Mouse (Mus musculus) thymus, postnatal 14 days (tissue): ENCODE results near the gene Trim6.
"Not testable (repeated sequence)": the region's sequence is repeated elsewhere in the genome, so short reads cannot be mapped to it uniquely, and the experiment has no call there.

Experiments used
- DNase-seq: peaks from one replicate; pipeline ENCODE4 v3.0.0; 2021

Gene Trim6

DNA sequence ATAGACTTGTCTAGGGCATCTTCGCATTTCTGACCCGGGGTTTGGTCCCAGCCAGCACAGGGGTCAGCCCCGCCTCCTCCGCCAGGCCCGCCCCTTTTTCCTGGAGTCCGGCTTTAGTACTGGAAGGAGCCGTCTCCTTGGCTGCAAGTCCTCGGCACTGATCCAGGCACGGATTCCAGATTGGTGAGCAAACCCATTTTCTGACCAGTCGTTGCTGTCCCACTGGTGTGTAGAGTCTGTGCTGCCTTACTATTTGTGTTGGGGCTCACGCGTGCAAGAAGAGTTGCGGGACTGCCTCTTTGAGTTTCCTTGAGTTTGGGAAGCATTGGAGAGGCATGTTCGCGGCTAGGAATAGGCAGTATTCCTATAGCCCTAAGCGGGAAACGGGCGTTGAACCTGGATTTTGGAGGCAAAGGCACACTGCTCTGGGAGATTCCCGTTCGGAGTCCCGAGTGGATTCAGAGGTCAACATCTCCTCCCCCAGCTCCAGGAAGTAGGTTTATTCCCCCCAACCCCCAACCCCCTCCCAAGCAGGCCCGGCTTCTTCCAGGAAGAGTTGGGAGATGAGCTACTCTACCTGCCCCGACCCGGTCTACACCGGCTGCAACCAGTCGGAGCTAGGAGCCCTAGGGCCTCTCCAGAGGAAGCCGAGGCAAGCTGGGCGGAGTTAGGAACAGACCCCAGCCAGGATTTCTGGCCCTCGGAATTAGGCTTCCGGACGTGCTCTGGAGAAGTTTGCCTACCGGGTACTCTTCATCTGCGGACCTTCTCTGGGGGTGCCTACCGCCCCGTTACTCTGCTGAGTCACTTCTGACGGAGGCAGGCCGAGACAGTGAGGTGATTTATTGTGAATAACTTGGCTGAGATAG, at the start of gene Trim6:
Trim6 (plus strand) TSS at position 93 of the 869 bp plus-strand sequence.
- peak; percentile 12 for DNase-seq

DNA sequence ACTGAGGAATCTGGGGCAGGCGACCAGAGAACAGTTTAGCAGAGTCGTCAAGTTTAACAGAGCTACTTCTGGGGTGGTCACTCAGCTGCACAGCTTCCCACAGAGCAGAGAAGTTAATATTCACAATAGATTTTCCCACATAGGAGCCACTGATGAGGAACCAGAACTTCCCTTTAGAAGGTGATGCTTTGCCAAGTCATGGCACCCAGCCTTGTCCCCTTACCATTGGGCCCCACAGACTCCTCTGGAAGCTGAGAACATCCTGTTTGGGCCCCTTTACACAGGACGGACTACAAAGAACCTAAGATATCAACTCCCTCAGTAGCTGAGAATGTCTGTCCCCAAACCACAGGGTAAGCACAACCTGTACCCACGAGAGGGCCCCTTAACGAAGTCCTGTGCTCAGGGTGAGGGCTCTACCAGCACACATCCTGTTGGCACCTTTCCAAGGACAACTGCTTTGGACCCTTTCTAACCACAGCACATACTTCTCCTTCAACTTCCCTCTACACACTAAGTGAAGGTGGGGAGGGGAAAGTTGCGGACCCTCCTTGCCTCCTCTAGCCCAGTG, 48.9 kb upstream of the Trim6 start:
- peak; percentile 36 for DNase-seq

DNA sequence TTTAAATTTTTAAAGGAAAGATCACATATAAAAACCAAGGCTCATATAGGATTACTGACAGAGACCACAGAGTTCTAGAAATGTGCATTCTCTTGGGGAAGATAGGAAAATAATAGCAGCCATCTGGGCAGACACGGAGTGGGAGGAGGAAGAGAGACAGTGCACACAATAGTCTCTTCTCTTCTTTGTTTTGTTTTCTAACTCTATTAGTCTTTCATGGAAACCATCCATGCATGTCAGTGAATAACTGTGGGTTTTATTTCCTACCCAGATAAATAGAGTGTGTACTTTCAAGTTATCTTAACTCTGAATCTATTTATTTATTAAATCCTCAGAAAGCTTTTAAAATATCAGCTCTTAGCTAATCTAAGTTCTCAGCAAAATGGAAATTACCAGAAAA, 43.5 kb upstream of the Trim6 start:
- no peak for DNase-seq

DNA sequence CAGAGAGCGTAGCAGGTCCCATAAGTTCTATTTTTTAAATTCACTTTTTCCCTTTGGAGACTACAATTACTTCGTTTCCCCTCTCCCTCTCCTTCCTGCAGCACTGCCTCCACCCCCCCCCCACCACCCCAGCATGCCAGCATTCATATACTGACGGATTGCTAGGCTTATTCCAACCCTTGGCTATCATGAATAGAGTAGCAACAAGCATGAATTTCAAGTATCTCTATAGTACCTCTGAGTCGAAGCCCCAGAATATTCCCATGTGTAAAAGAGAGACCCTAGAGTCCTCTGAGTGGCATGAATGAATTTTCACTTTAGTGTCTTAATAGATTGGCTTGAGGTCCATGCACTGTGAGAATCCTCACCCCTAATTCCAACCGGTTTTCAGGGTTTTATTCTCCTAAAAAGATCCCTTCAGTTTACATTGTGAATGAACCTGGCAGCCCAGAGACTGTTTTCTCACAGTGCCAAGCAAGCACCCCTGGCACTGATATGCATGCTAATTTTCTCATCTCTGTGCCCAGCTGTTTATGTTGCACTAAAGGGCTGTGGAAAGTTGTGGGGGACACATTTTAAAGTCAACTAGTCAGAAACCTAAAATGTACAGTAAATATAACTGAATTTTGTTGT, 40.1 kb upstream of the Trim6 start:
- no peak for DNase-seq

DNA sequence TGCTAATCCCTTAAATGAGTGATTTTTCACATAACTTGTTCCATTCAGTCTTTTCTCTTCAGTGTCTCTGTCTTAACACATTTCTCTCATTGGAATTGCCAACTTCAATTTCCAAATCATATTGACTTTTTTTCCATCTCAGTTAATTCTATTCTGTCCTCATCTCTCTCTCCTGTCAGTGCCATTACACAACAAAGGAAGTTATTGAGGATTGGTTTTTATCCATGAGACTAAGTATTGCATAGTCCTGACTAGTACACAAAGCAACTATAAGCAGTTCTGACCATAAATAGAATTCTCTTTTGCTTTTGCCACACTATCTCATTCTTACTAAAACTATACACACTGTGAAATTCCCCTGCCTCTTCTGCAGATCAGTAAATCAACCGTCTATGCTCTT, 39.5 kb upstream of the Trim6 start:
- no peak for DNase-seq

DNA sequence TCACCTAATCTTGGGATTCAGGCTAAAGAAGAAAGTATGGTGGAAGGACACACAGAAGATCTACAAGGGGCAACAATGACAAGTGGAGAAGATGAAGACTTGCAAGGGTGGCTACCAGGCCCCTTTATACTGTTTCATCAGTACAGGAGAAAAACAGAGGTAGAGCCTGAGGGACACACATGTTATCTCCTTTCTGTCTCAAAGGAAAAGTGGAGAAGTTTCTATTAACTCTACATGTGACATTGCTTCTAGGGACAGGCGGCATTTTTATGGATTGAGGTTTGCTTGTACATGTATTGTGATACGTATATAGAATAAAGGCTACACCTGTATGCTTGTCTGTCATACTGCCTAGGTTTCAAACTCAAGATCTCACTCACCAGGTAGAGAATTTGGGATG, 35.3 kb upstream of the Trim6 start, which contains the start of gene Olfr648:
Olfr648 (minus strand) TSS at position 101 of the 400 bp plus-strand sequence.
- DNase-seq: no peak

DNA sequence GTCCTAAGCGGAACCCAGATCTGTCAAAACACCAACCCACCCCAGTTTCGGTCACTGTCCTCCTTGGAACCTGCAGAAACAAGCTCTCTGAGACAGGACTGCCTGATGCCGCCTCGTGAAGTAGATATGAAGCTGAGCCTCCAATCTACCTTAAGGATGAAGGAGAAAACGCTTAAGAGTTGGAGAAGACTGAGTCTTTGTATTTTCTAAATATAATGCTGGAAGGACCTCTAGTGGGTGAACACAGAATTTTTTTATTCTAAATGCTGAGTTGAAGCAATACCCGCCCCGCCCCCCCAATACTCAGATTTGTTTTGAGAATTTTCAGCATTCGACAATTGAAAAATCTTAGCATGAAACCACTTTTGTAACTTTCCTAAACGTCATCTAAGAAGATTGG, 27.3 kb upstream of the Trim6 start:
- DNase-seq: no peak

DNA sequence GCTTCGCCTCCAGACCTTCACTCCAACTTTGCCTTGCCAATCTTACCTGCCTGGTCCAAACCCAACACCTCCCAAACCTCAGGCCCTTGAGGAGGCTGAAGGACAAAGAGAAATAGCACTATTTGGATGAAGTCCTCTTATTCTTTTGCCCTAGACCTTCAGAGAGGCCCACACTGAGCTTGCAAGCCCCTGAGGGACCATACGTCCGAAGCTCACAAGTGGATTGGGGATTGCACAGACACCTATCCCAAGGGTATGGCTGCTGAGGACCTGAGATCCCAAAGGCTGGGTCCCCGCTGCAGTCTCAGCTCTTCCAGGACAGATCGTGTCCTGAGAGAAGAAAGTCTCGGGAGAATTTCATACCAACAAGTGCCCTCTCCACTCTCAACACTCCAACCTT, 22.7 kb upstream of the Trim6 start, which contains the start of gene Olfr649:
Olfr649 (minus strand) TSS at position 101 of the 400 bp plus-strand sequence.
- DNase-seq: no peak

DNA sequence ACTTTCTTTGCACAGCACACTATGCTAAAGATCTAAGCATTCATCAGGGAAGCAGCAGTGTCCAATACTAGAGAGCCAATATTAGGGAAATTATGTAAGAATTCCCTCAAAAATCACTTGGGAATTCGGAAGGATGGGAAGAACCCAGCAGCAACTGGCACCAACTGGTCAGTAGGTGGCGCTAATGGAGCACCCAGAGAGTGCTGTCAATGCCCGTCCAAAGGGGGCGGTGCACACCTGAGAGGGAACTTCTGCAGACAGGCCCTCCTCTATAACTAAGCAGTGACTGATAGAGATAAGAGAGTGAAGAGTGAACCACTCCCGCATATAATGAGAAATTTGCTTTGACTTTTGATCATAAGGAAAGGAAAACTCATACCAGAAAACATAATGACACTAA, 18.8 kb upstream of the Trim6 start:
- peak; percentile 77 for DNase-seq

DNA sequence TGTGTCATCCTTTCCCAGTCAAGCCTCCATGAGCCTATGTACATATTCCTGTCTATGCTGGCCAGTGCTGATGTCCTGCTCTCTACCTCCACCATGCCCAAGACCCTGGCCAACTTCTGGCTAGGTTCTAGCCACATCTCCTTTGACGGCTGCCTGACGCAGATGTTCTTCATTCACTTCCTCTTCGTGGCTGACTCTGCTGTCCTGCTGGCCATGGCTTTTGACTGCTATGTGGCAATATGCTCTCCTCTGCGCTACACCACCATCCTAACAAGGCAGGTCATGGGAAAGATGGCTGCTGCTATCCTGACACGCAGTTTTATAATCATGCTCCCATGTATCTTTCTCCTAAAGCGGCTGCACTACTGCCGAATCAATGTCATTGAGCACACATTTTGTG, 12.4 kb upstream of the Trim6 start:
- DNase-seq: no peak

DNA sequence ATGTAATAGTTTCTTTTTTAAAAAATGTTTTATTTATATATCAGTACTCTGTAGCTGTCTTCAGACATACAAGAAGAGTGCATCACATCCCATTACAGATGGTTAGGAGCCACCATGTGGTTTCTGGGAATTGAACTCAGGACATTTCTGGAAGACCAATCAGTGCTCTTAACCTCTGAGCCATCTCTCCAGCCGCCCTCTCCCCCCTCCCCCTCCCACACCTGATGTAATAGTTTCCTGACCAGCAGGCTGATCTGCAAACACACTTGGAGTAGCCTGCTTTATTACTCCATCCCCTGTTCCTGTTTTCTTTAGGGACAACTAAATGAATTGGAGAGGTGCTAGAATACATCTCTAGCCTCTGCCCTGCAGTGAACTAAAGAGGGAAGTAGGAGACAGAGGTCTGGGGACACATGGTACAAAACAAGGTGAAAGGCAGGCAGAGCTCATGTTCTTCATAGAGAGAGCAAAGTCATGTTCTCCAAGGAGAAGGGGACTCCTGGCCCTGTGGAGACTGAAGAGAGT, 2.5 kb upstream of the Trim6 start:
- DNase-seq: no peak

DNA sequence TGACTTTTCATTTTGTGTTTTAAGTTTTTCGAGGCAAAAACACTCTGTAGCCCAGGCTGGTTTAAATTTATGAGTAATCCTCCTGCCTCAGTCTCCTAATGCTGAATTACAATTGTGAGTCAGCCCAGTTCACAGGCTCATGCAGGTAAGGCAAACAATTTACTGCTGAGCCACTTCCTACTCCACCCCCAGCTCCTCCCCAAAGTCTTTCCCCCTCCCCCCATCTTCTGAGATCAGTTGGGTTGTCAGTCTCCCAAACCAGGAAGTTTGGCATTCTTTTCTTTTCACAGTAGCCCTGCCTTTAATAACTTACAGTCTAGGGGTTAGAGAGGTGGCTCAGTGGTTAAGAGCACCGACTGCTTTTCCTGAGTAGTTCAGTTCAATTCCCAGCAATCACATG, 712 bp upstream of the Trim6 start:
- no peak for DNase-seq

DNA sequence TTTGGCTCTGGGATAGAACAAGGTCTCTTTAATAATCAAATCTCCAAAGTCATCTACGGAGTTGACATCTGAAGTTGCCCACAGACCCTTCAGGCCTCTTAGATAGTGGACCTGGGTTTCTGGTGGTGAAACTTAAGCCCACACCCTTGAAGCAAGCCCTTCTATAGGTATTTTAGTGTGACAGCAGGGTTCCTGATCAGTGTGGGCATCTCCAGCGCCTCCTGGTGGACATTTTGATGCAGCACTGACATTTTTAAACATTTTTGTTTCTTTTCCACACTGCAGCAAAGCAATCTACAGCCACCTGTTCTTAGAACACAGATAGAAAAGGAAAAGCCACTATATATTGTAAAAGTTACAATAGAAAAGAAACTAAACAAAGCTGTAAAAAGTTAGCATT, 12.6 kb downstream of the Trim6 start:
- peak; percentile 50 for DNase-seq

DNA sequence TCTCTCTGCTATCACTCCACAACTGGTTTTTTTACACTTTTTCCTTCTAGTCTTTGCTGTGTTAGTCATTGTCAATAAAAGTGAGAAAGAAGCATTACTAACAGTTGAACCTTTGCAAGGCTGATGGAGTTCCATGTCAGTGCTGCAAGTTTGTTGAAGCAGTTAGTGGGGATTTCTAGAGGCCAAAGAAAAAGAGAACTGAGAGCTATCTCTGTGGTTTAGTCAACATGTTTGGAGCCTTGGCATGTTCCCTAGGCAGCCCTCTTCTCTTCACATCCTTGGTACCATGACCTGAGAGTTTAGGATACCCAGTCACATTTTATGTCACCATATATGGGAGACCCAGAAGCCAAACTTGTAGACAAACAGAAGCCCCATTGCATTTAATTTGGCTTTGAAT, 22.3 kb downstream of the Trim6 start:
- DNase-seq: no peak

DNA sequence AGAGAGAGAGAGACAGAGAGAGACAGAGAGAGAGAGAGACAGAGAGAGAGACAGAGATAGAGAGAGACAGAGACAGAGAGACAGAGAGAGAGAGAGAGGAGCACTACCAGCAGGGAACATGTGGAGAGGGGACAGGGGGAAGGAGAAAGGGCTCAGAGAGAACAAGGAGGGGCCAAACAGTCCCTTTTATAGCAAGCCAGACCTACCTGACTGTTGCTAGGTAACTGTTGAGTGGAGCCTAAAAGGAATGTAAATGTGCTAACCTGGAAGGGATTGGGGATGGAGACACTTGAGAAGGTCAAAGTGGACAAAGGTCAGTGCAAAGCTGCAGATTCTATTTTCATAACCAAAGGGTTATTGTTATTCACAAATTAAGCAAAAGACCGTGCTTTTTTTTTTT, 25.0 kb downstream of the Trim6 start:
- no peak for DNase-seq

DNA sequence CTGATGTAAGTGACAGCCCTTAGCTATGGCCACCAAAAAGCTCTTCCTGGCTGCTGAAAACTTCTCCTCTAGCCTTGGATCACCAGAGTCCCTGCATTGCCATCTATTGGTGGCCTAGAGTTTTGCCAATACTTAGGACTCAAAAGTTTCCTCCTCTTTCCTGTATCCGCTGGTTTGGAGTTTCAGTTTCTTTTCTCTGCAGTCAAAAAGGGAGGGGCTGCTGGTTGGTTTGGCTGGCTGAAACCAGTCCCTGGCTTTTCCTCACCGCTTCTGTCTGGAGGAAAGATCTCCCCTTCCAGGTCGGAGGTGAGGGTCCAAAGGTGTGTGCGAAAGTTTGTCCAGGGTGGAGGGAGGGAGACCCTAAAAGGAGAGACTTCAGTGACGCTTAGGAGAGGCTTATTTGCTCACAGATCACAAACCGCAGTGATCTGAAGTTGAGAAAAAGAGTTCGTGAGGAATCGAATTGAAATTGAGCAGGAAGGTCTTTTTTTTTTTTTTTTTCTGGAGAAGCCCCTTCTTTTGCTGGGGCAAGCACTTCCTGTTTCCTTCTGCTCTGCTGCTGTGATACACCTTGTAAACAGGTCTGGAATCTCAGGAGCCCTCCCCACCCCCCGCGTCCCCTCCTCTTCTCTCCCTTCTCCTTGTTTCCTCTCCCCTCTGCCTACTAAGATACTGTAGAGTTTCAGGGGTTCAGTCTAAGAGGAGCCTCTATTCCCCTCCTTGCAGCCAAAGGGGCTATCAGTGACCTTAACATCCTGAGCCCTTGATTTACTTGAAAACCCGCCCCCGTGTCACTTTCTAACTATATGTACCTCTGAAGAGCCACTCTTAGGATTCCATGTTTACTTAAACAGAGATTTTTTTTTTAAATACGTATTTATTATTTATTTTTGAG, 25.9 kb downstream of the Trim6 start, which contains the start of gene Trim34a:
Trim34a (plus strand) TSS at position 171 of the 895 bp plus-strand sequence.
- DNase-seq: peak; percentile 69

DNA sequence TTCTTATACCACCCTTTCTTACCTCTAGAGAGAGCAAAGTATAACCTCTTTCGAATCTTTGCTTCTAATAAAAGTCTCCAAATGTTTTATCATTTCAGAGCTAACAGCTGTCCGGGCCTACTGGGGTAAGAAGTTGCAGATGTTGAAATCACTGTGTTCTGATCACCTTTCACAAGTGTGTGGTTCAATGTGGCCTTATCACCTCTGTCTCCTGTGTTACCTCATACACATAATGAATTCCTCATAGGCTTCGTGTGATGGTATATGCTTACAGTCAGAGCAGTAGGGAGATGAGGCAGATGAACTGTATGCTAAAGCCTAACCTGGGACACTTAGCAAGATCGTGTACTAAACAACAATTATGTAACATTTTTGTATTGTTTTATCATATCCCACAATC, 41.8 kb downstream of the Trim6 start:
- not testable (repeated sequence) for DNase-seq

DNA sequence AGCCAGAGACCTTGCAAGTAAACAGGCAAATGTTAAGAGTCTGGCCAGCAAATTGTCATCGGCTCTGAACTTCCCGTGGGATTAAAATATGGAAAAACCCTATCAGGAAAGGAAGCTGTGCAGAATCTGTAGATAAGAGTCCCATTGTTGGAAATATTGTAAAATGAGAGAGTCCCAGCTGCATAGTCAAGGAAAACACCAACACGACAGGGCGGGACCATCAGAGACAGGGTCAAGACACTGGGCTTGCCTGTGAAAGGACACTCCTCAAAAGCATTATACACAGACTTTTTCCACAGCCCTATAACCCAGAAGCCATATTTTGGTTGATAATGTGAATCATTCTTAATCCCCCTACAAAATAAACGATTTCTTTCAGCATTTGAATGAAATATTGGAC, 46.7 kb downstream of the Trim6 start:
- DNase-seq: not testable (repeated sequence)

DNA sequence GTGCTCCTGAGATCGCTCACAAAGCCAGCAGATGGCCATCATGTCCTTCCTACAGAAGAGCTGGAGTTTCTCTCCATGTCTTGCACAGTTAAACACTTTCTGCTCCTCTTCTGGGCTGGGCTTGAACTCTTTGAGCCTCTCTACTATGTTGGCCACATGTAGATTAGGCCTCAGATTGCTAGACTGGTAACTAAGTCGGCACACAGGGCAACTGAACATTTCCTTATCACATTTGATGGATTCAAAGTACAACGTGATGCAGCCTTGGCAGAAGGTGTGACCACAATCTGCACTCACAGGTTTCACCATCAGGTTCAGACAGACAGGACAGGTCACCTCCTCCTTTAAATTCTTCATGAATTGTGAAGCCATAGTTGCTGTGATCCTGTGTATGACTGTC, 60.8 kb downstream of the Trim6 start:
- not testable (repeated sequence) for DNase-seq
